20 mouse cellular contexts compared by ENCODE assay signal in the genomic region with DNA sequence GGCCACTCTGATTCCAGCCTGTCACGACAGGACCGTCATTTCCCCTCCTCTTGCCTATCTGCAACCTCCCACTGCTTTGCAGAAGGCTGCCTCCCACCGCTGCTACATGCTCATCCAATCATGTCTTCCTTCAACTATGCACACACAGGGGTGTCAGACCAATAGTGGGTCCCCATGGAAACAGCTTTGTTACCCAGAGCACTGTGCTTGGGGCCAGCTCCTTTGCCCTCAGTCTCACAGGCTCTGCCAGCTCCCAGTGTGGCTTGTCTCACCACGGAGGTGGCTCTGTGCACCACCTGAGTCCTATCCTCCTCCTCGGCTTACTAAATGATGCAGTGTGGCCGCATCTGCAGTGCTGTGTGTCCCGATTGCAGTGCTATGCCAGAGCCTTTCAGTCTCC.
DNase-seq lines count a peak whose midpoint lies in the region; ATAC-seq lines count a peak whose summit lies in the region.
"Had no signal": no experiment of that assay in that cellular context is flagged by ENCODE, and none has a peak within 500 bp of the region (broad histone marks: within the 10 kb centered on the region; RNA-seq: fewer than 3 reads in every experiment).

No protein-coding gene starts in this region.

- H3K9ac ChIP-seq in forebrain, embryonic 15.5 days (replicated peaks), result no peak overlapping the region
- H3K9ac ChIP-seq in forebrain, embryonic 14.5 days (ENCODE audit: low read length), result no peak overlapping the region
- no peak overlapping the region for H3K9ac ChIP-seq in hindbrain, embryonic 15.5 days
- H3K9ac ChIP-seq: heart, embryonic 12.5 days; neural tube, embryonic 12.5 days had no signal

- H3K27ac ChIP-seq in forebrain, embryonic 15.5 days (replicated peaks), result no peak overlapping the region
- no peak overlapping the region for H3K27ac ChIP-seq in forebrain, embryonic 14.5 days (ENCODE audit: low read depth, low read length)
- H3K27ac ChIP-seq in hindbrain, embryonic 15.5 days (replicated peaks), result no peak overlapping the region; the same call in 1 of the 2 replicates
- H3K27ac ChIP-seq: neural tube, embryonic 12.5 days had no signal

- WGBS in forebrain, embryonic 15.5 days, result 70% methylated on average over 7 of the region's 7 CpGs
- WGBS in forebrain, embryonic 14.5 days, result 71% methylated on average over 7 of the region's 7 CpGs
- WGBS in hindbrain, embryonic 15.5 days, result 41% methylated on average over 7 of the region's 7 CpGs

- no peaks in the 10 kb centered on the region for H3K36me3 ChIP-seq in forebrain, embryonic 15.5 days
- H3K36me3 ChIP-seq in forebrain, embryonic 14.5 days (ENCODE audit: control insufficient read depth, insufficient read depth, low read length), result no peaks in the 10 kb centered on the region
- H3K36me3 ChIP-seq in megakaryocyte, embryonic 14.5 days (replicated peaks; ENCODE audit: low read length), result no peaks in the 10 kb centered on the region
- H3K36me3 ChIP-seq in hindbrain, embryonic 15.5 days, result no peaks in the 10 kb centered on the region
- H3K36me3 ChIP-seq: heart, embryonic 12.5 days; neural tube, embryonic 12.5 days had no signal

- H3K4me1 ChIP-seq in forebrain, embryonic 15.5 days, result peaks cover 28% of the 10 kb centered on the region
- H3K4me1 ChIP-seq in forebrain, embryonic 14.5 days (ENCODE audit: control insufficient read depth, insufficient read depth, low read length), result peaks cover 22% of the 10 kb centered on the region
- no peaks in the 10 kb centered on the region for H3K4me1 ChIP-seq in megakaryocyte, embryonic 14.5 days
- peaks cover 40% of the 10 kb centered on the region for H3K4me1 ChIP-seq in hindbrain, embryonic 15.5 days (replicated peaks)
- H3K4me1 ChIP-seq: heart, embryonic 12.5 days had no signal

- DNase-seq in forebrain, embryonic 14.5 days (ENCODE audit: low spot score), result no peak
- DNase-seq in brain, adult 2 months (ENCODE audit: low read depth, low spot score), result peak; percentile 52
- DNase-seq in urinary bladder, postnatal 36 days (ENCODE audit: low spot score in 2 of 2), result no peak
- DNase-seq: adrenal gland, postnatal 36 days; cerebellum, postnatal 36 days; heart, postnatal 14 days; kidney, adult 2 months; kidney, postnatal 10 days; lung, adult 18-20 months; lung, postnatal 14 days; thymus, postnatal 14 days had no signal

- no peak overlapping the region for H3K4me2 ChIP-seq in forebrain, embryonic 15.5 days (replicated peaks)
- H3K4me2 ChIP-seq in forebrain, embryonic 14.5 days (ENCODE audit: low read length), result no peak overlapping the region
- no peak overlapping the region for H3K4me2 ChIP-seq in hindbrain, embryonic 15.5 days
- H3K4me2 ChIP-seq: heart, embryonic 12.5 days; liver, embryonic 11.5 days; neural tube, embryonic 12.5 days had no signal

- 0 out of 2 replicates have a peak, but pooled peaks have one; percentile 33 for ATAC-seq in forebrain, embryonic 15.5 days (replicated peaks)
- ATAC-seq in forebrain, embryonic 14.5 days, result no peak
- no peak for ATAC-seq in megakaryocyte, adult 5-6 weeks (ENCODE audit: poor library complexity, severe bottlenecking)
- 0 out of 2 replicates have a peak, but pooled peaks have one; percentile 19 for ATAC-seq in hindbrain, embryonic 15.5 days (ENCODE audit: low FRiP score, low read depth)
- ATAC-seq: inflammation-experienced regulatory T-cells, adult 6 months had no signal

- no peak overlapping the region for H3K4me3 ChIP-seq in forebrain, embryonic 15.5 days
- H3K4me3 ChIP-seq in forebrain, embryonic 14.5 days (ENCODE audit: low read depth, low read length), result no peak overlapping the region
- H3K4me3 ChIP-seq in megakaryocyte, embryonic 14.5 days (replicated peaks), result peak overlapping the region; percentile 54
- H3K4me3 ChIP-seq in hindbrain, embryonic 15.5 days, result no peak overlapping the region
- H3K4me3 ChIP-seq: heart, embryonic 12.5 days; neural tube, embryonic 12.5 days had no signal

- H3K27me3 ChIP-seq in forebrain, embryonic 15.5 days, result no peaks in the 10 kb centered on the region
- H3K27me3 ChIP-seq in forebrain, embryonic 14.5 days (replicated peaks; ENCODE audit: control insufficient read depth, insufficient read depth, low read length), result no peaks in the 10 kb centered on the region
- no peaks in the 10 kb centered on the region for H3K27me3 ChIP-seq in megakaryocyte, embryonic 14.5 days (replicated peaks)
- H3K27me3 ChIP-seq in hindbrain, embryonic 15.5 days, result no peaks in the 10 kb centered on the region
- H3K27me3 ChIP-seq: CH12.LX; heart, embryonic 12.5 days; neural tube, embryonic 12.5 days had no signal

- no peaks in the 10 kb centered on the region for H3K9me3 ChIP-seq in forebrain, embryonic 15.5 days
- no peaks in the 10 kb centered on the region for H3K9me3 ChIP-seq in forebrain, embryonic 14.5 days (replicated peaks; ENCODE audit: control insufficient read depth, low read length)
- H3K9me3 ChIP-seq in megakaryocyte, embryonic 14.5 days, result peaks cover 96% of the 10 kb centered on the region
- H3K9me3 ChIP-seq in hindbrain, embryonic 15.5 days, result no peaks in the 10 kb centered on the region
- H3K9me3 ChIP-seq: heart, embryonic 12.5 days had no signal

Comparison
In these comparisons a context has a peak if more than half of its experiments do, and no peak if none do; other contexts are left out.
1. ATAC-seq: peak in forebrain, embryonic 15.5 days (single experiment) and hindbrain, embryonic 15.5 days (single experiment); none in forebrain, embryonic 14.5 days (single experiment) and megakaryocyte, adult 5-6 weeks (single experiment).